In the genomic region with DNA sequence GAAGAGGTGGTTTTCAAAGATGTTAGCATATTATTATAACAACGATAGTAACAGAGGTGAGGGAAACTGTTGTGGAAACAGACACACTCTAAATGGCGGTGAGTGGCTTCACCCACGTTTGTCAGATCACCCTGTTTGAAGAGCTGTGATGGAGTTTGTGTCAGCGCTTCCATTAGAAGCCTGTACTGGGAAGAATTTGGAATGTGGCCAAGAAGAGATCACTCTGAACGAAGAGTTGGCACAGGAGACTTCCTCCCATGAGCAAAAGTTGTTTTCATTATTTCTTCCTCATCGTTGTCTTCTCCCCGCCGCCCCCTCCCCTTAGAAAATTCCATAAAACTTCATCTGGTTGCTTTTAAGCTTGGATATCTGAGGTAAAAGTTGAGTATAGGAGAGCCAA, we compare ENCODE assay signal across 19 mouse cellular contexts.
DNase-seq lines count a peak whose midpoint lies in the region; ATAC-seq and TF ChIP-seq lines count a peak whose summit lies in the region.
"Had no signal": no experiment of that assay in that cellular context is flagged by ENCODE, and none has a peak within 500 bp of the region (broad histone marks: within the 10 kb centered on the region; RNA-seq: fewer than 3 reads in every experiment).

No protein-coding gene starts in this region.

- no peak overlapping the region for H3K4me3 ChIP-seq in heart, embryonic 12.5 days
- H3K4me3 ChIP-seq in heart, adult 2 months, result no peak overlapping the region
- no peak overlapping the region for H3K4me3 ChIP-seq in midbrain, embryonic 14.5 days (replicated peaks; ENCODE audit: low read depth, low read length)
- H3K4me3 ChIP-seq in midbrain, embryonic 15.5 days, result no peak overlapping the region
- H3K4me3 ChIP-seq: embryonic facial prominence, embryonic 15.5 days; hindbrain, embryonic 13.5 days; megakaryocyte, embryonic 14.5 days; neural tube, embryonic 12.5 days had no signal

- intact Hi-C loops in heart, adult 2 months (cut with DNase I), result no loop called here

- no peak for TF ChIP-seq EP300 in heart, adult 2 months (IDR thresholded peaks at IDR 0.05; ENCODE audit: insufficient read depth, low read depth, low read length)

- H3K9me3 ChIP-seq in heart, embryonic 12.5 days (replicated peaks), result no peaks in the 10 kb centered on the region
- no peaks in the 10 kb centered on the region for H3K9me3 ChIP-seq in midbrain, embryonic 14.5 days (ENCODE audit: control insufficient read depth, low read length)
- H3K9me3 ChIP-seq in midbrain, embryonic 15.5 days, result no peaks in the 10 kb centered on the region
- H3K9me3 ChIP-seq: embryonic facial prominence, embryonic 15.5 days; hindbrain, embryonic 13.5 days; megakaryocyte, embryonic 14.5 days; neural tube, embryonic 12.5 days had no signal

- 0 out of 2 replicates have a peak, but pooled peaks have one; percentile 22 for ATAC-seq in heart, embryonic 12.5 days (ENCODE audit: insufficient number of reproducible peaks, low FRiP score)
- ATAC-seq in midbrain, embryonic 14.5 days (ENCODE audit: low FRiP score, low TSS enrichment), result no peak
- no peak for ATAC-seq in midbrain, embryonic 15.5 days (replicated peaks)
- no peak for ATAC-seq in erythroblast, adult 5-6 weeks (replicated peaks; ENCODE audit: low FRiP score, poor library complexity, severe bottlenecking)
- ATAC-seq: forebrain, embryonic 16.5 days; intestine, embryonic 16.5 days had no signal

- H3K79me2 ChIP-seq in heart, adult 2 months (replicated peaks; ENCODE audit: control insufficient read depth, insufficient read depth, low read length), result no peaks in the 10 kb centered on the region

- H3K27ac ChIP-seq in heart, embryonic 12.5 days (ENCODE audit: poor library complexity, severe bottlenecking), result no peak overlapping the region
- H3K27ac ChIP-seq in heart, adult 2 months, result no peak overlapping the region
- H3K27ac ChIP-seq in midbrain, embryonic 14.5 days (replicated peaks; ENCODE audit: low read depth, low read length), result no peak overlapping the region
- H3K27ac ChIP-seq in midbrain, embryonic 15.5 days, result no peak overlapping the region
- H3K27ac ChIP-seq: embryonic facial prominence, embryonic 15.5 days; hindbrain, embryonic 13.5 days; kidney, postnatal 0 days; liver, embryonic 14.5 days; neural tube, embryonic 12.5 days had no signal

- no peak for TF ChIP-seq POLR2A in heart, adult 2 months (IDR thresholded peaks at IDR 0.05; ENCODE audit: insufficient read depth, low read depth, low read length)

- no peak overlapping the region for H3K9ac ChIP-seq in heart, embryonic 12.5 days
- H3K9ac ChIP-seq in heart, adult 2 months (ENCODE audit: low read depth, low read length), result no peak overlapping the region
- H3K9ac ChIP-seq in midbrain, embryonic 14.5 days (replicated peaks; ENCODE audit: low read length), result no peak overlapping the region
- H3K9ac ChIP-seq in midbrain, embryonic 15.5 days, result no peak overlapping the region
- H3K9ac ChIP-seq: embryonic facial prominence, embryonic 15.5 days; hindbrain, embryonic 13.5 days; liver, embryonic 14.5 days; neural tube, embryonic 12.5 days had no signal

- no peak for DNase-seq in heart, adult 2 months
- DNase-seq in kidney, adult 9 months, result peak; percentile 2
- DNase-seq in kidney, postnatal 4 days, result no peak
- peak; percentile 48 for DNase-seq in midbrain, embryonic 14.5 days
- DNase-seq: adrenal gland, postnatal 25 days; cerebellum, adult 8-10 months; left cerebral cortex, postnatal 4 days; right cerebral cortex, postnatal 14 days had no signal

- no peaks in the 10 kb centered on the region for H3K27me3 ChIP-seq in heart, embryonic 12.5 days (replicated peaks)
- H3K27me3 ChIP-seq in heart, adult 2 months (ENCODE audit: control insufficient read depth, insufficient read depth, low read length), result no peaks in the 10 kb centered on the region
- H3K27me3 ChIP-seq in midbrain, embryonic 14.5 days (ENCODE audit: control insufficient read depth, insufficient read depth, low read length), result no peaks in the 10 kb centered on the region
- H3K27me3 ChIP-seq in midbrain, embryonic 15.5 days (replicated peaks), result no peaks in the 10 kb centered on the region
- H3K27me3 ChIP-seq: embryonic facial prominence, embryonic 15.5 days; hindbrain, embryonic 13.5 days; megakaryocyte, embryonic 14.5 days; neural tube, embryonic 12.5 days had no signal

- H3K4me1 ChIP-seq in heart, embryonic 12.5 days (replicated peaks), result 0 out of 2 replicates have a peak, but pooled peaks cover 4% of the 10 kb centered on the region
- H3K4me1 ChIP-seq in heart, adult 2 months (ENCODE audit: control insufficient read depth, insufficient read depth, low read length), result no peaks in the 10 kb centered on the region
- no peaks in the 10 kb centered on the region for H3K4me1 ChIP-seq in midbrain, embryonic 14.5 days (ENCODE audit: control insufficient read depth, insufficient read depth, low read length)
- H3K4me1 ChIP-seq in midbrain, embryonic 15.5 days, result no peaks in the 10 kb centered on the region
- H3K4me1 ChIP-seq: embryonic facial prominence, embryonic 15.5 days; hindbrain, embryonic 13.5 days; megakaryocyte, embryonic 14.5 days; neural tube, embryonic 12.5 days had no signal

- H3K36me3 ChIP-seq in heart, embryonic 12.5 days, result no peaks in the 10 kb centered on the region
- H3K36me3 ChIP-seq in heart, adult 2 months (ENCODE audit: control insufficient read depth, insufficient read depth, low read length), result no peaks in the 10 kb centered on the region
- no peaks in the 10 kb centered on the region for H3K36me3 ChIP-seq in midbrain, embryonic 14.5 days (ENCODE audit: control insufficient read depth, insufficient read depth, low read length)
- H3K36me3 ChIP-seq in midbrain, embryonic 15.5 days (replicated peaks), result no peaks in the 10 kb centered on the region
- H3K36me3 ChIP-seq: embryonic facial prominence, embryonic 15.5 days; hindbrain, embryonic 13.5 days; neural tube, embryonic 12.5 days had no signal

- WGBS in heart, embryonic 12.5 days, result 34% methylated on average over 8 of the region's 8 CpGs
- 20% methylated on average over 8 of the region's 8 CpGs for WGBS in heart, adult 2 months
- WGBS in midbrain, embryonic 14.5 days, result 74% methylated on average over 8 of the region's 8 CpGs
- WGBS in midbrain, embryonic 15.5 days, result 61% methylated on average over 8 of the region's 8 CpGs

- H3K4me2 ChIP-seq in heart, embryonic 12.5 days, result no peak overlapping the region
- no peak overlapping the region for H3K4me2 ChIP-seq in midbrain, embryonic 14.5 days (ENCODE audit: low read length)
- no peak overlapping the region for H3K4me2 ChIP-seq in midbrain, embryonic 15.5 days
- H3K4me2 ChIP-seq: embryonic facial prominence, embryonic 15.5 days; hindbrain, embryonic 13.5 days; neural tube, embryonic 12.5 days had no signal

- TF ChIP-seq CTCF in heart, adult 2 months (IDR thresholded peaks at IDR 0.05), result no peak

Comparison
In these comparisons a context has a peak if more than half of its experiments do, and no peak if none do; other contexts are left out.
1. DNase-seq: peak in kidney, adult 9 months (single experiment) and midbrain, embryonic 14.5 days (single experiment); none in heart, adult 2 months (0 of 2) and kidney, postnatal 4 days (0 of 2).